In the genomic region with DNA sequence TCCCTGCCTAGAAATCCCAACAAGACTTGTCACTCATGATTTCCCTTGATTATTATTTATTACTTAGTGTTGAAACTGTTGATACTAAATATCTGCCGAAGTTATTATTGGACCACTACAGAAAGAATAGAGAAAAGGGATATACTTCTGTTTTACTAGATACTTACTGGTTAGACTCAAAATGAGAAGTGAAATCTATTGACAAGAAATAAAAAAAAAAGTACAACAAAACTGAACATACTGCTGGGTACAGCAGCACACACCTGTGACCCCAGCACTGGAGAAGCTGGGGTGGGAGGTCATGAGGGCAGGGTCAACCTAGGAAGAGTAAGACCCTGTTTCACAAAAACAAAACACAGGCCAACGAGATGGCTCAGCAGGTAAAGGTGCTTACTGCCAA, we compare ENCODE assay signal across 36 mouse cellular contexts. TPM values are rescaled to one million over a fixed set of nuclear protein-coding genes. Genes with fewer than 3 reads are reported as not detected.
"Had no signal": no experiment of that assay in that cellular context is flagged by ENCODE, and none has a peak within 500 bp of the region (broad histone marks: within the 10 kb centered on the region; RNA-seq: fewer than 3 reads in every experiment).

No protein-coding gene starts in this region.

- H3K4me3 ChIP-seq: heart, embryonic 10.5 days; heart, embryonic 12.5 days; heart, embryonic 13.5 days; heart, embryonic 15.5 days; hindbrain, embryonic 10.5 days; hindbrain, embryonic 12.5 days; hindbrain, embryonic 13.5 days; hindbrain, embryonic 15.5 days; intestine, embryonic 15.5 days; kidney, embryonic 15.5 days; layer of hippocampus, adult 2 months; left cerebral cortex, adult 2 months had no signal

- H3K27me3 ChIP-seq: heart, embryonic 12.5 days; heart, embryonic 13.5 days; heart, embryonic 15.5 days; hindbrain, embryonic 12.5 days; hindbrain, embryonic 13.5 days; hindbrain, embryonic 15.5 days; intestine, embryonic 15.5 days; kidney, embryonic 15.5 days had no signal

- H3K9ac ChIP-seq: heart, embryonic 12.5 days; heart, embryonic 13.5 days; heart, embryonic 15.5 days; hindbrain, embryonic 12.5 days; hindbrain, embryonic 13.5 days; hindbrain, embryonic 14.5 days; hindbrain, embryonic 15.5 days; intestine, embryonic 15.5 days; kidney, embryonic 15.5 days had no signal

- H3K4me2 ChIP-seq: heart, embryonic 11.5 days; heart, embryonic 12.5 days; heart, embryonic 13.5 days; heart, embryonic 15.5 days; hindbrain, embryonic 12.5 days; hindbrain, embryonic 13.5 days; hindbrain, embryonic 14.5 days; hindbrain, embryonic 15.5 days; intestine, embryonic 15.5 days; kidney, embryonic 15.5 days had no signal

- H3K27ac ChIP-seq: heart, embryonic 10.5 days; heart, embryonic 13.5 days; heart, embryonic 15.5 days; hindbrain, embryonic 10.5 days; hindbrain, embryonic 12.5 days; hindbrain, embryonic 13.5 days; hindbrain, embryonic 14.5 days; hindbrain, embryonic 15.5 days; hindbrain, postnatal 0 days; intestine, embryonic 15.5 days; kidney, embryonic 15.5 days; kidney, postnatal 0 days; layer of hippocampus, adult 2 months; left cerebral cortex, adult 2 months had no signal

- ATAC-seq: hindbrain, postnatal 0 days; inflammation-experienced regulatory T-cells, adult 6 months; intestine, embryonic 15.5 days; intestine, embryonic 16.5 days; intestine, postnatal 0 days had no signal

- H3K9me3 ChIP-seq: heart, embryonic 10.5 days; heart, embryonic 12.5 days; heart, embryonic 13.5 days; heart, embryonic 15.5 days; hindbrain, embryonic 10.5 days; hindbrain, embryonic 12.5 days; hindbrain, embryonic 13.5 days; hindbrain, embryonic 15.5 days; intestine, embryonic 15.5 days; kidney, embryonic 15.5 days had no signal

- DNase-seq: heart, postnatal 10 days; heart, postnatal 14 days; heart, postnatal 36 days; heart, postnatal 4 days; kidney, adult 11 months; kidney, adult 18-20 months; kidney, adult 2 months; kidney, adult 8-10 months; kidney, adult 9 months; kidney, postnatal 10 days; kidney, postnatal 14 days; kidney, postnatal 25 days; kidney, postnatal 36 days; kidney, postnatal 4 days; layer of hippocampus, adult 9-11 months; layer of hippocampus, postnatal 36 days had no signal

- H3K4me1 ChIP-seq: heart, embryonic 13.5 days; heart, embryonic 15.5 days; hindbrain, embryonic 10.5 days; hindbrain, embryonic 12.5 days; hindbrain, embryonic 13.5 days; hindbrain, embryonic 15.5 days; intestine, embryonic 15.5 days; kidney, embryonic 15.5 days had no signal

RNA-seq across cellular contexts. Expression of a gene that starts 9.5 kb away (rescaled TPM):
- total RNA-seq: hematopoietic stem cell, adult 5-6 weeks had no signal
